Mouse (Mus musculus) stomach, postnatal 0 days (tissue): ENCODE results near the gene Ssna1.

Experiments
- CTCF ChIP-seq: IDR thresholded peaks from 2 replicates; pipeline ENCODE4 v1.5.1; 2016; ENCODE audit warnings: antibody characterized with exemption, low read depth, mild to moderate bottlenecking, moderate library complexity
- EP300 ChIP-seq: optimal IDR thresholded peaks from 2 replicates; pipeline ENCODE3; 2016; ENCODE audit warnings: antibody characterized with exemption

- TF ChIP-seq CTCF, result no peak
- TF ChIP-seq EP300, result no peak
Observed at GRCm38 (mm10) chr2:25239766-25240165, 32.5 kb downstream of the Ssna1 start.
